Mouse (Mus musculus) midbrain, embryonic 11.5 days (tissue): ENCODE measurements around the gene Vps51. TPM values are rescaled to one million over a fixed set of nuclear protein-coding genes. Genes with fewer than 3 reads are reported as not detected.

Experiments
- ATAC-seq: fragments of 200-750 bp; cut with Nextera tagmentation; 2 replicates; pipeline ENCODE4 v1.8.0; 2017; ENCODE audit warnings: moderate TSS enrichment, moderate library complexity; ENCODE audit not compliant: low FRiP score
- DNase-seq: peaks from one replicate; pipeline ENCODE4 v3.0.0; 2015; ENCODE audit warnings: low spot score; ENCODE audit errors: missing footprints
- H3K27ac ChIP-seq: fragments of 300-500 bp; sonication (generic); 2 replicates; pipeline ENCODE4 v1.5.1; 2014; ENCODE audit warnings: low read depth, low read length
- H3K27me3 ChIP-seq: fragments of 300-500 bp; sonication (generic); 2 replicates; pipeline ENCODE4 v1.6.1; 2014; ENCODE audit warnings: mild to moderate bottlenecking, low read length, moderate library complexity, mixed read lengths; ENCODE audit not compliant: control insufficient read depth, insufficient read depth
- H3K36me3 ChIP-seq: fragments of 300-500 bp; sonication (generic); 2 replicates; pipeline ENCODE4 v1.6.1; 2014; ENCODE audit warnings: mild to moderate bottlenecking, low read length, moderate library complexity, mixed read lengths; ENCODE audit not compliant: control insufficient read depth, insufficient read depth
- H3K4me1 ChIP-seq: fragments of 300-500 bp; sonication (generic); 2 replicates; pipeline ENCODE4 v1.6.1; 2014; ENCODE audit warnings: low read length; ENCODE audit not compliant: control insufficient read depth, insufficient read depth
- H3K4me2 ChIP-seq: fragments of 300-500 bp; sonication (generic); 2 replicates; pipeline ENCODE4 v1.6.1; 2014; ENCODE audit warnings: mild to moderate bottlenecking, moderate library complexity
- H3K4me3 ChIP-seq: fragments of 300-500 bp; sonication (generic); 2 replicates; pipeline ENCODE4 v1.5.1; 2014; ENCODE audit warnings: low read depth, low read length
- H3K9ac ChIP-seq: fragments of 300-500 bp; sonication (generic); 2 replicates; pipeline ENCODE4 v1.6.1; 2014; ENCODE audit warnings: low read length
- H3K9me3 ChIP-seq: fragments of 300-500 bp; sonication (generic); 2 replicates; pipeline ENCODE4 v1.6.1; 2016; ENCODE audit warnings: low read length; ENCODE audit not compliant: control insufficient read depth
- WGBS: fragments of 180-500 bp; shearing (Covaris S2); extraction: QIAGEN DNeasy Blood & Tissue Kit; methylation state at CpG from one replicate; pipeline ENCODE4 v1.1.7; 2014; 5-methylcytosine and 5-hydroxymethylcytosine counted together
- polyA plus RNA-seq: library from polyadenylated mRNA; unstranded; fragments of >200 nt; fragmentation: Nextera tagmentation; extraction: Ambion mirVana; gene quantifications from 2 replicates; pipeline ENCODE4 v1.2.1, GENCODE M21; 2014

Gene Vps51
- polyA plus RNA-seq = 37.4 and 48.3 TPM in 2 replicates

GRCm38 (mm10) chr19:6076564-6077393 is at the start of gene Vps51:
Gene Vps51, minus strand, starts transcription at chr19:6077231.
- peak within 1 kb of the TSS; percentile 71 for H3K9ac ChIP-seq
- H3K36me3 ChIP-seq = peaks cover 7% of the 10 kb centered on the region
- peaks cover 6% of the 10 kb centered on the region for H3K4me1 ChIP-seq
- H3K27me3 ChIP-seq = no peaks in the 10 kb centered on the region
- 2% methylated on average over 33 of the region's 33 CpGs for WGBS
- H3K27ac ChIP-seq = peak within 1 kb of the TSS; percentile 38; the same call in 1 of the 2 replicates
- H3K4me2 ChIP-seq = peak within 1 kb of the TSS; percentile 89
- ATAC-seq (peak; percentile 82), DNase-seq (peak; percentile 99)
- H3K4me3 ChIP-seq = peak within 1 kb of the TSS; percentile 52
- no peaks in the 10 kb centered on the region for H3K9me3 ChIP-seq

GRCm38 (mm10) chr19:6126289-6126688 is 49.3 kb upstream of the Vps51 start:
- Histone ChIP-seq H3K9ac (no peak overlapping the region), H3K4me1 (peaks cover 2% of the 10 kb centered on the region; the same call in 1 of the 2 replicates), H3K27me3 (no peaks in the 10 kb centered on the region), H3K27ac (no peak overlapping the region), H3K4me3 (no peak overlapping the region), H3K4me2 (no peak overlapping the region), H3K36me3 (no peaks in the 10 kb centered on the region), H3K9me3 (no peaks in the 10 kb centered on the region)
- 24% methylated on average over 4 of the region's 4 CpGs for WGBS
- peak; percentile 95 for DNase-seq
- no peak for ATAC-seq

- H3K27me3 ChIP-seq = no peaks in the 10 kb centered on the region
- H3K4me1 ChIP-seq = peaks cover 2% of the 10 kb centered on the region; the same call in 1 of the 2 replicates
- ATAC-seq (no peak), DNase-seq (peak; percentile 78)
- 72% methylated on average over 2 of the region's 2 CpGs for WGBS
- no peak overlapping the region for H3K4me2 ChIP-seq
- H3K9me3 ChIP-seq = no peaks in the 10 kb centered on the region
- no peaks in the 10 kb centered on the region for H3K36me3 ChIP-seq
- H3K4me3 ChIP-seq = no peak overlapping the region
- H3K9ac ChIP-seq = no peak overlapping the region
- H3K27ac ChIP-seq = no peak overlapping the region
Measured at GRCm38 (mm10) chr19:6124898-6125297, 47.9 kb upstream of the Vps51 start.

- no peak overlapping the region for H3K4me2 ChIP-seq
- no peaks in the 10 kb centered on the region for H3K27me3 ChIP-seq
- peak; percentile 80 for DNase-seq
- 76% methylated on average over 8 of the region's 8 CpGs for WGBS
- H3K36me3 ChIP-seq = no peaks in the 10 kb centered on the region
- no peak overlapping the region for H3K27ac ChIP-seq
- H3K4me3 ChIP-seq = no peak overlapping the region
- H3K4me1 ChIP-seq = peaks cover 2% of the 10 kb centered on the region
- no peaks in the 10 kb centered on the region for H3K9me3 ChIP-seq
- H3K9ac ChIP-seq = 0 out of 2 replicates have a peak overlapping the region, but pooled peaks have one; percentile 9
- ATAC-seq = no peak
Measured at GRCm38 (mm10) chr19:6123330-6123729, 46.3 kb upstream of the Vps51 start.

- Histone ChIP-seq H3K4me2 (no peak overlapping the region), H3K9me3 (no peaks in the 10 kb centered on the region), H3K36me3 (no peaks in the 10 kb centered on the region), H3K4me1 (peaks cover 6% of the 10 kb centered on the region), H3K27ac (no peak overlapping the region), H3K9ac (no peak overlapping the region), H3K4me3 (no peak overlapping the region), H3K27me3 (no peaks in the 10 kb centered on the region)
- DNase-seq (peak; percentile 65), ATAC-seq (no peak)
- WGBS = 31% methylated on average over 19 of the region's 19 CpGs
Measured at GRCm38 (mm10) chr19:6121761-6122160, 44.7 kb upstream of the Vps51 start.

- Histone ChIP-seq H3K27ac (no peak overlapping the region), H3K4me3 (peak overlapping the region; percentile 81), H3K4me1 (peaks cover 8% of the 10 kb centered on the region), H3K27me3 (no peaks in the 10 kb centered on the region), H3K9me3 (no peaks in the 10 kb centered on the region), H3K36me3 (peaks cover 12% of the 10 kb centered on the region; the same call in 1 of the 2 replicates), H3K4me2 (peak overlapping the region; percentile 89), H3K9ac (peak overlapping the region; percentile 88)
- DNase-seq (peak; percentile 88), ATAC-seq (peak; percentile 58)
- WGBS = under 1% methylated on average over 8 of the region's 8 CpGs
Measured at GRCm38 (mm10) chr19:6118677-6119185, 41.7 kb upstream of the Vps51 start.

- H3K27ac ChIP-seq = peak within 1 kb of the TSS; percentile 95
- H3K27me3 ChIP-seq = no peaks in the 10 kb centered on the region
Measured at GRCm38 (mm10) chr19:6117986-6118676, 41.1 kb upstream of the Vps51 start, which contains the start of gene Sac3d1. Gene Sac3d1, minus strand, starts transcription at chr19:6118650.

GRCm38 (mm10) chr19:6117346-6117985 is 40.4 kb upstream of the Vps51 start:
- Histone ChIP-seq H3K27me3 (no peaks in the 10 kb centered on the region), H3K4me3 (peak overlapping the region; percentile 81), H3K9ac (peak overlapping the region; percentile 88), H3K27ac (peak overlapping the region; percentile 95), H3K36me3 (peaks cover 12% of the 10 kb centered on the region; the same call in 1 of the 2 replicates), H3K4me1 (peaks cover 8% of the 10 kb centered on the region), H3K4me2 (peak overlapping the region; percentile 89), H3K9me3 (no peaks in the 10 kb centered on the region)
- DNase-seq (no peak), ATAC-seq (no peak)
- 6% methylated on average over 32 of the region's 32 CpGs for WGBS

More at GRCm38 (mm10) chr19:6117986-6118676, 41.1 kb upstream of the Vps51 start, which contains the start of gene Sac3d1:
- ATAC-seq (peak; percentile 86), DNase-seq (peak; percentile 99)
- H3K4me2 ChIP-seq = peak within 1 kb of the TSS; percentile 89
- peaks cover 12% of the 10 kb centered on the region; the same call in 1 of the 2 replicates for H3K36me3 ChIP-seq
- H3K9me3 ChIP-seq = no peaks in the 10 kb centered on the region
- WGBS = under 1% methylated on average over 75 of the region's 77 CpGs
- peaks cover 8% of the 10 kb centered on the region for H3K4me1 ChIP-seq
- H3K9ac ChIP-seq = peak within 1 kb of the TSS; percentile 88
- peak within 1 kb of the TSS; percentile 81 for H3K4me3 ChIP-seq
